Mouse (Mus musculus): ENCODE data around the gene Ints3.

Gene Ints3

GRCm38 (mm10) chr3:90391004-90391403 is 42.4 kb downstream of the Ints3 start:
- no peak for DNase-seq (ENCODE audit: low read depth, low spot score)

GRCm38 (mm10) chr3:90389511-90390490 is 43.6 kb downstream of the Ints3 start, which contains the start of gene Slc27a3:
Slc27a3 (minus strand) TSS chr3:90389938.
- DNase-seq (ENCODE audit: low read depth, low spot score), result no peak

- no peak for DNase-seq (ENCODE audit: low read depth, low spot score)
Observed at GRCm38 (mm10) chr3:90388726-90389510, 44.5 kb downstream of the Ints3 start.

GRCm38 (mm10) chr3:90388192-90388591 is 45.2 kb downstream of the Ints3 start:
- no peak for DNase-seq (ENCODE audit: low read depth, low spot score)

GRCm38 (mm10) chr3:90387483-90387882 is 45.9 kb downstream of the Ints3 start:
- DNase-seq (ENCODE audit: low read depth, low spot score), result no peak

GRCm38 (mm10) chr3:90386817-90387216 is 46.6 kb downstream of the Ints3 start:
- no peak for DNase-seq (ENCODE audit: low read depth, low spot score)

GRCm38 (mm10) chr3:90384851-90385375 is 48.5 kb downstream of the Ints3 start:
- no peak for DNase-seq (ENCODE audit: low read depth, low spot score)

GRCm38 (mm10) chr3:90383690-90384089 is 49.7 kb downstream of the Ints3 start:
- DNase-seq (ENCODE audit: low read depth, low spot score), result no peak

- no peak for DNase-seq (ENCODE audit: low read depth, low spot score)
Observed at GRCm38 (mm10) chr3:90381727-90382126, 51.7 kb downstream of the Ints3 start.

- no peak for DNase-seq (ENCODE audit: low read depth, low spot score)
Observed at GRCm38 (mm10) chr3:90378496-90378895, 54.9 kb downstream of the Ints3 start.

- no peak for DNase-seq (ENCODE audit: low read depth, low spot score)
Observed at GRCm38 (mm10) chr3:90376247-90376585, 57.2 kb downstream of the Ints3 start.

- no peak for DNase-seq (ENCODE audit: low read depth, low spot score)
Observed at GRCm38 (mm10) chr3:90375562-90376246, 57.7 kb downstream of the Ints3 start.

GRCm38 (mm10) chr3:90374368-90374767 is 59.1 kb downstream of the Ints3 start:
- DNase-seq (ENCODE audit: low read depth, low spot score), result no peak

GRCm38 (mm10) chr3:90373432-90374028 is 59.9 kb downstream of the Ints3 start:
- DNase-seq (ENCODE audit: low read depth, low spot score), result peak; percentile 66

- DNase-seq (ENCODE audit: low read depth, low spot score), result no peak
Observed at GRCm38 (mm10) chr3:90372817-90373216, 60.6 kb downstream of the Ints3 start.

GRCm38 (mm10) chr3:90371857-90372256 is 61.6 kb downstream of the Ints3 start:
- DNase-seq (ENCODE audit: low read depth, low spot score), result no peak

GRCm38 (mm10) chr3:90369041-90369440 is 64.4 kb downstream of the Ints3 start:
- DNase-seq (ENCODE audit: low read depth, low spot score), result peak; percentile 74

GRCm38 (mm10) chr3:90367001-90367632 is 66.3 kb downstream of the Ints3 start:
- no peak for DNase-seq (ENCODE audit: low read depth, low spot score)

- no peak for DNase-seq (ENCODE audit: low read depth, low spot score)
Observed at GRCm38 (mm10) chr3:90362346-90362745, 71.1 kb downstream of the Ints3 start.

- no peak for DNase-seq (ENCODE audit: low read depth, low spot score)
Observed at GRCm38 (mm10) chr3:90361476-90361875, 71.9 kb downstream of the Ints3 start.

GRCm38 (mm10) chr3:90359230-90359629 is 74.2 kb downstream of the Ints3 start:
- no peak for DNase-seq (ENCODE audit: low read depth, low spot score)
